Mouse (Mus musculus) adrenal gland, postnatal 25 days (tissue): ENCODE measurements at regions not wholly inside any gene's neighbourhood (a gene's known extent, or its start where the extent isn't known, plus 50 kb on each side); places are given as distances from the start of the nearest gene placed in this dataset.

Experiments
- DNase-seq: peaks from one replicate; pipeline ENCODE4 v3.0.0; 2021; ENCODE audit warnings: mixed read lengths

DNA sequence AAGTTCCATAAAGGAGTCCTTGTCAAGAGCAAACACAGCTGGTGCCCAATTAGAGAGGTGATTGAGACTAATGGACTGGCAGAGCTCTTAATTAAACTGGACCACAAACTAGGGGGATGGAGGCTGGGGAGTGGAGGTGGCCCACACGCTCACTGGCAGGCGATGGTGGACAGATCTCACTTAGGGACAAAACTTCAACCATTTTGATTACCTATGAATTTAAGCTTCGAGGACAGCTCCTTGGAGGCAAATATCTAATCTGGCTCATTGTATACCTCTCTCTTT is 133.8 kb upstream of the Jun start:
- no peak for DNase-seq

DNA sequence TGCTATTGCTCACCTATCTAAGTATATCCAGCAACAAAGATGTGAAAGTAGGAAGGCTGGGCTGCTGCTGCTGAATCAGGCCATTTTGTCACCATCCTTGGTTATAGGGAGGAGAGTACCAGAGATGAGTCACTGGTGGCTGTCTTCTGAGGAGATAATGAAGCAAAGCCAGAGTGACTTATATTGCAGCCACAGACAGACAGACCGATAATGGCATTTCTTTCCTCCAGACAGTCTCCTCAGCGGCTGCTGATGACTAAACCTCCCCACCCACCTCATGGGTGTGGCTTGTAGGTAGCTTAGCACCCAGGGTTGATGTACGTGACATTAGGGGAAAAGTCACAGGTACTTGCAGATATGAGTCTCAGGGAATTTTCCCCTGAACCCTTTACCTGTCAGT is 136.1 kb upstream of the Jun start:
- DNase-seq: no peak

DNA sequence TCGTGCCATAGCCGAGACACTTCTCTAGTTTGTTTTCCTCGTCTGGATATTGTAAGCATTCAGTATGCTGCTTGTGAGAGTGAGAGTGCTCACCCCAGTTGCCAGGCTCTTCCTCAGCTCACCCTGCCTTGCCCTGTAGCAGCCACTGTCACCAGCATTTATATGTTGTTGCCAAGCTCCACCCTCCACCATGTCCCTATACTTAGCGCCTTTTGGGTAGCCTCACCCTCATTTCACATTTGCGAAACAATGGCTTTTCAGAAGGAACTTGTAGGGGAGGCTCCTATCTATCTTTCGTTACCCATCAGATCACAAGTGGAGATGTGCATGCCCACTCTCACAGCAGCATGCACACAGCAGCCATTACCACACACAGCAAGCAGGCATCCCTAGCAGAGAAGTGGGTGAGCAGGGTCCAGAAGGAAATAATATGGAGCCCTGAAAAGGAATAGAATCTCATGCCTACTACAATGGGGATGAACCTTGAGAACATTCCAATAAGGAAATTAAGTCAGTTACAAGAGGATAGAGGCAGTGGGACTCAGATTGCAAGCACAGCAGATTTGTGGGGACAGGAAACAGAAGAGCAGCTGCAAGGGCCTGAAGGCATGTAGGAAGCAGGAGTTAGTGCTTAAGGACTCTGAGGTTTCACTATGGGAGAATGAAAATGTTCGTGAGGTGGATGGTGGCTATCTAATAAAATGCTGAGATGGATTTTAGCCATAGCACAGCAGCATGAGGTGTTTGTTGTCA is 139.8 kb upstream of the Jun start:
- no peak for DNase-seq

DNA sequence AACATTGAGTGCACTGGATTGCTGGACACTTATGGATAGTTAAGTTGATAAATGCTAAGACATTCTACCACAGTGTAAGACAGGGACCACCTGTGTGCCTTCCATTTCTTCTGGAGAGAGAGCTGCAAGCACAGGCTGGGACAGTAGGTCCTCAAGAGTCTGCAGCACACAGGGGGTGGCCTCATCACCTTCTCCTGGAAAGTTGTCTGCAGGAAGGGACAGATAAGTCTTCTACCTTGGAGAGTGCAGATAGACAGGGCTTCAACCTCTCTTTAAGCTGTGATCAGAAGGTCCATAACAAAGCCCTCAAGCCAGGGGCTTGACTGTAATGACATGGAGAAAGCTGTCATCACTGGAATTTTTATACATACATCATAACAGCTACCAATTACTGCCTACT is 140.5 kb upstream of the Jun start:
- no peak for DNase-seq

DNA sequence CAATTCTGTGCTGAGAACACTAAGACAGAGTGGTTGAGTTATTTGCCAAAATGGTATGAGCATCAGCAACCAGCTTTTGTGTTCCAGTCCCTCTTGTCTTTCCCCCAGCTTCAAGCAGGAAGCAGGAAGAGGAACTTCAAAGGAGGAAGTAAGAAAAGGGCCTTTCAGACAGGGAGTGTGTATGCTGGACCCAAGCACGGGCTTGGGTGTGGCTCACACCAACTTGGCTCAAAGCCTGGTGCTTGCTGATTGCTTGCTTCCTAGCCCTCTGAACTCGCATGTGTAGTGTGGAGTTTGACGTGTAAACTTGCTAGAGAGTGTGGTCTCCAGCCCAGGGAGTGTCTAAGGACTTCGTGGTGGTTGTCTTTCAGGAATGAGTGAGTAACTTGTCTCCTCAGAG is 141.0 kb upstream of the Jun start:
- peak; percentile 9 for DNase-seq

DNA sequence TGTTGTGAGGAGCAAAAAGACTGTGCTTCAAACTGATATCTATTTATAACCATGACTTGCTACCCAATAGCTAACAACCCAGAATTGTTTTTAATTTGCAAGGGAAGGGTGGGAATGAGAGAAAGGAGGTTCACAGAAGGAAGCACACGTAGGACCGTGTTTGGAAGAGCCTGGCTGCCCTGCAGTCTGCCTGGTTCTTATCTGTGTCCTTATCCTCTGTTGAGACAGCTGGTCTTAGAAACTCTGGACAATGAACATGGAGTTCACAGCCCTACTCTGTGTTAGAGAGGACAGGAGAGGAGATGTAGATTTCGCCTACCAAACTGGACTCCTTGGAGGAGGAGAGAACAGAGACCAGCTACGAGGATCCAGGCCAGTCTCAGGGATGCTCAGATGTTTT is 141.5 kb upstream of the Jun start:
- DNase-seq: no peak

DNA sequence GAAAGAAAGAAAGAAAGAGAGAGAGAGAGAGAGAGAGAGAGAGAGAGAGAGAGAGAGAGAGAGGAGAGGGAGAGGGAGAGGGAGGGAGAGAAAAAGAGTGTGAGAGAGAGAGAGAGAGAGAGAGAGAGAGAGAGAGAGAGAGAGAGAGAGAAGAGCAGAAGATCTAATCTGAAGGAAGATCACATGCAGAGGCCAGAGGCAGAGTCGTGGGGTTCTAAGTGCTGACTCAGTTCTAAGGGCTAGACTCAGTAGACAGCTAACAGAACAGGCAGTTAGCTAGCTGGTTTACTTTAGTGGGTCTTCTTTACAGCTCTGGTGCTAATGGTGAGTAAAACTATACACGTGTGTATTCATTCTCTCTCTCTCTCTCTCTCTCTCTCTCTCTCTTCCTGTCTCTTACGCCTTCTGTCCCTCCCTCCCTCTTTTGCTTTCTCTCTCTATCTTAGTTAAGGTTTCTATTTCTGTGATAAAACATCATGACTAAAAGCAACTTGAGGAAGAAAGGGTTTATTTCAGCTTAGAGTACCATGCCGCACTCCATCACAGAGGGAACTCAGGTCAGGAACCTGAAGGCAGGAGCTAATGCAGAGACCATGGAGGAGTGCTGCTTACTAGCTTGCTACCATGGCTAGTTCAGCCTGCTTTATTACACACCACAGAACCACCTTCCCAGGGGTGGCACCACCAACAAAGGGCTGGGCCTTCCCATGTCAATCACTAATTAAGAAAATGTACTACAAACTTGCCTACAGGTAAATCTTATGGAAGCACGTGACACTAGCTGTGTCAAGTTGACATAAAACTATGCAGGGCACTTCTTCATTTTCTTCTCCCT is 142.8 kb upstream of the Jun start:
- no peak for DNase-seq

DNA sequence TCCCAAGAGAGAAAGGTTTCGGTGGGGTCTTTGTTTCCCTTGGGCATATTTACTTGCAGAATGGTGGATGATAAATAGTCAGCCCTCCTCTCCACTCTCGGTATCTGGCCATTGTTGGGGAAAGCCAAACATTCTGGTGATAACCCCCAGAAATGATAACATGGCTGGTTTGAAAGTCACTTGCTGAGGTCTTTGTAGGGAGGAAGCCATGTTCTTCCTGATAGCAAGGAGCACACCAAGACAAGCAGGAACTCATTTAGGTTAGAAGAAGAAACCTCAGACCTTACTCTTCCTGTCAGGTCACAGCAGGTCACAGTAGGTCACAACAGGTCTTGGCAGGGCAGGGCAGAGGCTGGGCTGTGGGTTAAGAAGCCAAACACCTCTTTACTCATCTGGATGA is 144.1 kb upstream of the Jun start:
- DNase-seq: no peak

DNA sequence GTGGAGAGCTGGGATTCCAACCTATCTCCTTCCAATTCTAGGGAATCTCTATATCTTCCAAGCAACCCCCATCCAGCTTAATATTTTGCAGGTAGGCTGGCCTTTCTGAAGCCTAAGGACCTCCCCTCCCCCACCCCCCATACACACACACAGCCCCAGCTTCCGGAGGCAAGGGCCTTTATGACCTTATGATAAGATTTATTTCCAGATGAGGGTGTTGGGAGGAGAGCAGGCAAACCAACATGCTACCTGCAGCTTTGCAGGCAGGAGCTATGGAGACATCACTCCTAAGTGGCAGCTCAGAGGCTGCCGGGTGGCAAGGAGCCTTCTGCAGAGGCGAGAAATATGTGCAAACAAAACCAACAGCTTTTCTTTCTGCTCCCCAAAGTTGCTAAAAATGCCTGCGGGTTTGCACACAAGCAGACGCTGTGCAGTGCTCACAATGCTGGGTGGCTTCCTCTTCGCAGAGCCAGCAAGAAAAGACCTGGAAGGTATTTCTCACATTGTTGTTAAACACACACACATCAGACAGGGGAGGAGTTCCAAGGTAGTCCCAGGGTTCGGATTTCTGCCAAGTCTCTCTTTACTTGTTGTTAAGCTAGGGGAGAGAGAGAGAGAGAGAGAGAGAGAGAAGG is 145.2 kb upstream of the Jun start:
- DNase-seq: no peak

DNA sequence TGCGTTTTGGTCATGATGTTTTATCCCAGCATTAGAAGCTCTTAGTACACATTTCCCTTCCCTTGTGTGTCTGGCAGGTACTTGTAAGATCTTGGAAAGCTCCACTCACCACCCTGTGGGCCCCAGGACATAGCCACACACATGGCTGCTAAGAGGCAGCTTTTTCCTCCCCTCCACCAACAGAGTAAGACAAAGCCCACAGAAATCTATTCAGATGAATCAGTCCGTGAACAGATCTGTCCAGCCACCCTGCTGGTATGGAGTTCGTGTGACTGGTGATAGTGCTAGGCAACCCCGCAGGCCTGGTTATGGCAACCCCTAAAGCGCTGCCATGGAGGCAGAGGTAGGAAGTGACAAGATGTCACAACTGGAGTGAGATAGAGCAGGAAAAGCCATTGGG is 147.4 kb upstream of the Jun start:
- no peak for DNase-seq

DNA sequence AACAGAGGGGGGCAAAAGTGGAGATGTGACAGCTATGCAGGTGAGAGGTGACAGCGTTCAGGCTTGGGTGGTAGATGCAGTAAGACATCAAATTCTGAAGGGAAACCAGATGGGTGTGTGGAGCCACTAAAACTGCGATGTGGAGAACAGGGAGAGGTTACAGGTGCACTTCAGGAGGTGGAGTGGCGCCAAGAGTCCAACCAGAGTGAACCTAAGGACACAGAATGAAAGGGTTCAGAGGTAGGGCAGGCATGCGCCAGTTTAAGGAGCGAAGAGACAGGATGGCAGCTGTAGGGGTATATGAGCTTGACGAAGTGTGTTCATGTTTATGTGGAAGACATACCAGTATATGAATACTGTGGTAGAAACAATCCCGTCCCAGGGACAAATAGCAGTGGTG is 148.1 kb upstream of the Jun start:
- no peak for DNase-seq

DNA sequence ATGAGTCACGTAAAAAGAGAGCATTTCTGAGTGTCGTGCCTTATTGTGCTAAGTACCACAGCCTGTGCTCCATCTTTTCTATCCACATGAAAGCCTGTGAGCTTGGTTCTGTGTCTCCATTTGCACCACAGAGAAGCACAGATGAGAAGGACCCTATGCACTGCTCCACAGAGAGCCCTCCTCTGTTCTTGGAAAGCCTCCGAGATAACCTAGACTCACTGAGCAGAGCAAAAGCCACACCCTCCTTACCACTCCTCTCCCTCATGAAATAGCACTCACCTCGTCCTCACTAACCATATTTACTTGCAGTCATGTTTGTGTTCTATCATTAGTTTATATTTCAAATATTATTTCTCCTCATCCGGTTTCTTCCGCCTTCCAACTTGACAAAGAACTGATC is 150.5 kb upstream of the Jun start:
- DNase-seq: no peak

DNA sequence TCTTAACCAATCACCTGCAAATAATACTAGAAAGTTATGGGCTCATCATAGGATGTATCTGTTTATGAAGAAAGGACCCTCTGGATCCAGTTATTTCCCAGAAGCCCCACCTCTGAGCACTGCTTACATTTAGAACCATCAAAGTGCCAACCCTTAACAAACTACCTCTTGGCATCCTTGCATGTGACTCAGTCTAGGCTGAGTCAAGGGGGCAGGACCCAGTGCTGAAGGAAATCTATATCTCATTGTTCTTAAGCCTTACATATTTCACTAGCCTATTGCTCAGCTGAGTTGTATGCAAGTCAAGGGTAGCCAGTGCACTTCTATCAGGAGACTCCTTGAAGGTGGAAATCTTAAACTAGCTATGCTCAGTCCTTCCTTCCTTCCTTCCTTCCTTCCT is 151.6 kb upstream of the Jun start:
- peak; percentile 8 for DNase-seq

DNA sequence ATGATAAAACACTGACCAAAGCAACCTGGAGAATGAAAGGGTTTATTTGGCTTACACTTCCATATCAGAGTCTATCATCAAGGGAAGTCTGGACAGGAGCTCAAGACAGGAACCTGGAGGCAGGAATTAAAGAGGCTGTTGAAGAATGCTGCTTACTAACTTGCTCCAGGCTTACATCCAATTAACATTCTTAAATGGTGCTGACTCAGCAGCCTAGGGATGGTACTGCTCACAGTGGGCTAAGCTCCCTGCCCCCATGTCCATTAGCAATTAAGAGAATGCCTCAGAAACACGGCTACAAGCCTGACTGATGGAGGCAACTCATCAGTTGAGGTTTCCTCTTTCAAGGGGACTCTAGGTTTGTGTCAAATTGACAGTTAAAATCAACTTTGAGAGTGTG is 153.3 kb upstream of the Jun start:
- DNase-seq: no peak

DNA sequence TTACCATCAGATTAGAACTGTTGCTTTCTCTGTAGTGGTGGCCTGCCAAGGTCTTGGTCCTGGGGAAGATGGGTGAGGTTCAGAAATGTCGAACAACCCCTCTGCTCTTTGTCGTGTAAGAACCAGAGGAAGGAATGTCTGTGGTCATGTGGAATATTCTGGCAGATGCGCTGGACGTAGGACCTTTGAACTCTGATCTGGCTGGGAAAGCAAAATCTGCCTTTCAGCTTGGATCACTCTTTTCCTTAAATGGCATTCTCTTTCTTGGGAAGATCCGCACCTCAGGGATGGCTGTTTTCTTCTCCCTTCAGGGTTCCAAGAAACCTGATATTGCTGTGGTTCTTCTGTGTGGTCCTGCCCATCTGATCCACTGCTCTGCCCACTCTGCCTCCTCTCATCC is 155.8 kb upstream of the Jun start:
- DNase-seq: no peak

DNA sequence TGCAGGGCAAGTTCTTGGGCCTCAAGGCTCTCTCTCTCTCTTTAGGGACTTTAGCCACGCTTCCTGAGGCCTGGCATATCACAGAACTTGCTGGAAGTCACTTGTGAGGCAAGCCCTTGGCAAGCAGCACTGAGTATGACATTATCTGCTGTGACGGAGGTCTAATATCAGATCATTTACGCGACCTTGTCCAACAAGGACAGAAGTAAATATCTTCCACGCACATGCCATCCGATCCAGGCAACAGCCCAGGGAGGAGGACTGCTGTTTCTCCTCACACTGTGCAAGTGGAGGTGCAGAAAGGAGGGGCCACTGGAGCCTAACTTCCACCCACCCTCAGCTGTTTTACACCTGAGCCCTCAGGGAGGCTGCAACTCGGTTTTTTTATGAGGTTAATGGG is 156.8 kb upstream of the Jun start:
- peak; percentile 37 for DNase-seq

DNA sequence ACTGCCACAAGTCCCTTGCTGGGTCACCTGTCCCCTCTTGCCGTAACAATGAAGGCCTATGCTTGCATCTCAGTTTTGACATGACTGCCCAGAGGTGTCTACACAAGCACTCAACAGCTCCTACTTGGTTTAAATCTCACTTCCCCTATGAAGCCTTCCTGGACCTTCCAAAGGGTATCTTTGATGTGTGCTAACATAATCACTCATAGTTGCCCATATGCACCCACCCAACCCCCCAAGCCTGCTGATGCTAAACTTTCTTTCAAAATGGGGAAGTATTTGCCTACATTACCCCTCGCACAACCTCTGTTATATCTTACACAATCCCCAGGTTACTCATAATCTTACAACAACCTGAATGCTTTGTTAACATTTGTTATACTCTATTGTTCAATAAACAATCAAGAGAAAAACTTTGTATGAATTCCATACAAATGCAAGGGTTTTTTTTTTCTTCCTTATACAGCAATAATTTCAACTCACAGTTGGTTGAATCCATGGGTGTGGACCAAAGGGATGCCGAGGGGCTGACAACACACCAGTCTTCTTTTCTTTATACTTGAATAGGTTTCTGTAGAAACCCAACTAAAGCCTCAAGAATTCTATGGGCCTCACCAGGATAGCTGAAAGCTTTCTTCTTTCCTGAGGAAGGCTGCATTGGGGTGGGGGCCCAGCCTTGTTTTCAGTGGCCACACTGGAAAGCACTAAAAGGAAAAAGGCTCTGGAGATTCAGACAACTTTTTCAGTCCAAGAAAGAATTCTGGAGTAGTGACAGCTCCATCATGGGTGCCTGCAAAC is 157.5 kb upstream of the Jun start:
- no peak for DNase-seq

DNA sequence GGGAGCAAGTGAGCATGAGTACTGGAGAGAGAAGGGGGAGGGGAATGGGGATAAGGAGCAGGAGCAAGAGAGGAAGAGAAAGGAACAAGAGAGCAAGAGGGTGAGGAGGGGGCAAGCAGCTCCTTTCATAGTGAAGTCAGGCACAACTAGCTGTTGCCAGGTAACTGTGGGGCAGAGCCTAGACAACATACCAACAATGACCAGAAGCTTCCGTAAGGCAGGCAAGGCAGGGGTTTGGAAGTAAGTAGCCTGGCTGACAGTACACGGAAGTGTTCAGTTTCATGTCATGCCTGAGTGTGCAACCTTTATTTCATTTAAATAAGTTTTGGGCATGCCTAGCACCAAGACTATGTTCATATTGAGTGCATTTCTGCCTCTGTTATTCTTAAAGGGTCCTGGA is 160.5 kb upstream of the Jun start:
- DNase-seq: no peak

DNA sequence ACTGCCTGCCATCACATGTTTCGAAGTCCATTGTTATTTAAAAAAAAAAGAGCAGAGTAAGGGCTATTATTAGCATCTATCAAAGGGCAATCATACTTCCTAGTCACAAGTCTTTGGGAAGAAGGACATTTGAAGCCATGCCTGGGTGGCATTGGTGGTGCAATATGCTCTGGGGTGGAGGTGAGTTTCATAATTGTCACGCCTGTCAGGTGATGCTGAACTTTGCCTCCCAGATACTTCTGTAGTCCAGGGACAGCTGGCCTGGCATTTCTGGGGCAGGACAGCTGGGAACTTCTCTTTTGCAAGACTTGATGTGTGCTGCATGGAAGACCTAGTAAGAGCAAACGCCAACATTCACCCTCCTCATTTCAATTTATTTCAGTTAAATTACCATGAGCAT is 161.0 kb upstream of the Jun start:
- no peak for DNase-seq

DNA sequence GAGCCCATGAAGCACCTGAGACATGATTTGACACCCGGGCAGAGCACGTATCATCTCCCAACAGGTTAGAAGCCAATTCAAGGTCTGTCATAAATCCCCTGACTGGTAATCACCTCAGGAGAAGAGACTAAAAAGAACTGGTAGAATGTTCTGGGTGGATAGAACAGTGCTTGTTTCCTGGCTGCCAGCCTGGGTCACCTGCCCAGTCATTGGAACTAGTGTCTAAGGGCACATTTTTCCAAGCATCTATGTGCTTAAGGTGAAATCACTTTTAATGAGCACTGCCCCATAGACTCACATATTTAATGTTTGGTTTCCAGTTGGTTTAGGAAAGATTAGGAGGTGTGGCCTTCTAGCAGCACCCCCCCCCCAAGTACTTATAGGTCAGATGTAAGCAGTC is 162.0 kb upstream of the Jun start:
- DNase-seq: no peak

DNA sequence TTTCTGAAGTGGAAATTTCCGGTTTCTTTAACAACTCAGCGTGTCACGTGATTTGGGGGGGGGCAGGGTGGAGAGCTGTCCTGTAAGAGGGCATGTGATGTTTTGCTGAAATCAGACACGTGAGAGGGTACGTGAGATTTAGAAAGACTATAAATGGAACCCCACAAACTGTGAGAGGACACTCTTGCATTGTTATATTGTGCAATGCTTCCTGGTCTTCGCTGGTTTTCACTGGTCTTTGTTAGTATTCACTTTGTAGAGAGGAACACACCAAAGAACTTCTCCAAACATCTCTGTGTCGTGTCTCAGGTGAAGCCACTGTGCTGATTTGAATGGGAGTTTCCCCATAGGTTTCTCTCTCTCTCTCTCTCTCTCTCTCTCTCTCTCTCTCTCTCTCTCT is 163.2 kb upstream of the Jun start:
- DNase-seq: no peak

DNA sequence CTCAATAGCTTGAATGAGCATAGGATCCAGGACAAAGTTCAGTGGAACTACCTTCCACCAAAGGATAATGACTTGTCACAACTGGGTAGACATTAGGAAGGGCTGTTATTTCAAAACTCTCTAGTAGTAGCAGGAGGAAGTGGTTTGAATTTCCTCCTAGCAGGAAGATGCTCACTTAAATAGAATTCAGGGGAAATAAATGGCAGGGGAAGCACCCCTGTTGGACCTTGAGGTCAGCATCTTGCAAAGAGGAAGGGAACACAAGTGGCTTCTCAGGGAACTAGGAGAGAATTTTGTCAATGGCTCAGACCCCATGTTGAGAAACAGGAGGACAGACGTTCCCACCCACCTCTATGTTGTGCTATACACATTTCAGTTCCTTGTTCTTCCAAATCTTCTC is 178.4 kb upstream of the Jun start:
- DNase-seq: no peak

DNA sequence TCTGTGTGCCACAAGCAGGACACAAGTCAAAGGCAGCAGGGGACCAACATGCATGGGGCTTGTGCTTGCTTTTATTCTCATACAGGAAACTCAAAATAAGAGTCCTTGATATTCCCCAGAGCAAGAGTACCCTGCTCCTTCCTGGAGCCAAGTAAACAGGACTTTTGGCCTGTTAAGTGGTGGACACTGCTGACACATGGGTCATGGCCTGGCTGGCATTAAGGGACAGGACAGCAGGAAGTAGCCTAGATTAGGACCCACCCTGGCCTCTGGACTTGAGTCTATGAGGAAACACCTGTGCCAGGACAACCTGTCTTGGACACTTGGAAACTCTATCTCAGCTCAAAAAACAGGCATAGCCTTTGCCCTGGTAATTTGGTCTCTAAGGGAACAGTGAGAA is 181.0 kb upstream of the Jun start:
- DNase-seq: no peak
